Mouse (Mus musculus) MEL (cell line): ENCODE results near the gene Hpca. TPM values are rescaled to one million over a fixed set of nuclear protein-coding genes. Genes with fewer than 3 reads are reported as not detected.

Source experiments
- DNase-seq: peaks from one replicate; pipeline ENCODE4 v3.0.0; 2011; ENCODE audit warnings: low read depth, low spot score
- H3K27ac ChIP-seq: 2 replicates; pipeline ENCODE4 v1.5.1; 2012; ENCODE audit warnings: low read depth, mild to moderate bottlenecking, control low read depth, low read length, moderate library complexity; ENCODE audit not compliant: control insufficient read depth
- H3K27me3 ChIP-seq, 2 experiments: fragments of 150-350 bp in 1 of 2; sonication (generic) in 1 of 2; 2 replicates each; pipeline ENCODE4 v1.6.1; 2012; ENCODE audit warnings: low read length in 2 of 2, mild to moderate bottlenecking in 2 of 2, improper control_type of control experiment in 1 of 2, moderate library complexity in 1 of 2; ENCODE audit not compliant: insufficient read depth in 2 of 2, control insufficient read depth in 1 of 2
- H3K36me3 ChIP-seq, 2 experiments: 2 replicates each; pipeline ENCODE4 v1.6.1; 2012 to 2014; ENCODE audit warnings: low read length in 2 of 2, improper control_type of control experiment in 1 of 2, inconsistent platforms in 1 of 2, mild to moderate bottlenecking in 1 of 2; ENCODE audit not compliant: insufficient read depth in 2 of 2, control insufficient read depth in 1 of 2
- H3K4me1 ChIP-seq, 2 experiments: fragments of 150-350 bp in 1 of 2; sonication (generic) in 1 of 2; 2 replicates each; pipeline ENCODE4 v1.6.1; 2012; ENCODE audit warnings: low read length in 2 of 2, improper control_type of control experiment in 1 of 2, mild to moderate bottlenecking in 1 of 2; ENCODE audit not compliant: insufficient read depth in 2 of 2, control insufficient read depth in 1 of 2
- H3K4me3 ChIP-seq, 2 experiments: fragments of 150-350 bp in 1 of 2; sonication (generic) in 1 of 2; 2 replicates each; pipeline ENCODE4 v1.5.1; 2012; ENCODE audit warnings: low read depth in 2 of 2, low read length in 2 of 2, mild to moderate bottlenecking in 2 of 2, moderate library complexity in 2 of 2, control low read depth in 1 of 2, improper control_type of control experiment in 1 of 2; ENCODE audit not compliant: control insufficient read depth in 1 of 2, insufficient read depth in 1 of 2
- H3K79me2 ChIP-seq: 2 replicates; pipeline ENCODE4 v1.6.1; 2012; ENCODE audit warnings: mild to moderate bottlenecking, low read length, moderate library complexity; ENCODE audit not compliant: control insufficient read depth, poor library complexity, insufficient read depth
- H3K9ac ChIP-seq: 2 replicates; pipeline ENCODE4 v1.6.1; 2012; ENCODE audit warnings: low read depth, mild to moderate bottlenecking, control low read depth, low read length, moderate library complexity; ENCODE audit not compliant: control insufficient read depth, poor library complexity, severe bottlenecking
- H3K9me3 ChIP-seq: fragments of 150-350 bp; sonication (generic); replicated peaks from 2 replicates; pipeline ENCODE4 v1.6.1; 2012; ENCODE audit warnings: mild to moderate bottlenecking, low read length, improper control_type of control experiment, moderate library complexity; ENCODE audit not compliant: insufficient read depth
- BHLHE40 ChIP-seq: IDR thresholded peaks from 2 replicates; pipeline ENCODE4 v1.6.1; 2012; ENCODE audit warnings: low read depth, mild to moderate bottlenecking, inconsistent platforms, low read length, improper control_type of control experiment, borderline replicate concordance
- CHD1 ChIP-seq: IDR thresholded peaks from 2 replicates; pipeline ENCODE4 v1.6.1; 2012; ENCODE audit warnings: low read depth, mild to moderate bottlenecking, inconsistent platforms, low read length, improper control_type of control experiment
- CTCF ChIP-seq, 3 experiments: IDR thresholded peaks in 2 of 3; conservative IDR thresholded peaks in 1 of 3; 2 replicates each; pipeline ENCODE4 v1.5.1; 2011 to 2012; ENCODE audit warnings: low read length in 3 of 3, low read depth in 2 of 3, mild to moderate bottlenecking in 2 of 3, improper control_type of control experiment in 1 of 3, inconsistent platforms in 1 of 3, mixed read lengths in 1 of 3, moderate library complexity in 1 of 3; ENCODE audit not compliant: control insufficient read depth in 1 of 3, insufficient read depth in 1 of 3, poor library complexity in 1 of 3, severe bottlenecking in 1 of 3
- E2F4 ChIP-seq: IDR thresholded peaks from 2 replicates; pipeline ENCODE4 v1.6.1; 2011; ENCODE audit warnings: low read depth, low read length, improper control_type of control experiment, borderline replicate concordance
- GABPA ChIP-seq: IDR thresholded peaks from 2 replicates; pipeline ENCODE4 v1.6.1; 2012; ENCODE audit warnings: low read depth, mild to moderate bottlenecking, inconsistent platforms, low read length, improper control_type of control experiment, moderate library complexity
- HCFC1 ChIP-seq: IDR thresholded peaks from 2 replicates; pipeline ENCODE4 v1.6.1; 2012; ENCODE audit warnings: low read depth, mild to moderate bottlenecking, inconsistent platforms, low read length, improper control_type of control experiment, moderate library complexity
- JUND ChIP-seq: IDR thresholded peaks from 2 replicates; pipeline ENCODE4 v1.6.1; 2011; ENCODE audit warnings: low read depth, mild to moderate bottlenecking, improper control_type of control experiment, low read length
- MAFK ChIP-seq: IDR thresholded peaks from 2 replicates; pipeline ENCODE4 v1.6.1; 2011; ENCODE audit warnings: low read depth, mild to moderate bottlenecking, low read length, improper control_type of control experiment, borderline replicate concordance
- MAZ ChIP-seq: IDR thresholded peaks from 2 replicates; pipeline ENCODE4 v1.6.1; 2012; ENCODE audit warnings: low read depth, mild to moderate bottlenecking, inconsistent platforms, low read length, improper control_type of control experiment
- MEF2A ChIP-seq: IDR thresholded peaks from 2 replicates; pipeline ENCODE4 v1.6.1; 2014; ENCODE audit warnings: low read depth, mild to moderate bottlenecking, inconsistent platforms, low read length, improper control_type of control experiment; ENCODE audit not compliant: poor library complexity, insufficient replicate concordance, severe bottlenecking; ENCODE audit errors: extremely low read depth
- MYB ChIP-seq: IDR thresholded peaks from 2 replicates; pipeline ENCODE4 v1.6.1; 2011; ENCODE audit warnings: mild to moderate bottlenecking, low read depth, low read length, improper control_type of control experiment
- MYC ChIP-seq: IDR thresholded peaks from 2 replicates; pipeline ENCODE4 v1.6.1; 2011; ENCODE audit warnings: low read depth, mild to moderate bottlenecking, low read length, improper control_type of control experiment, moderate library complexity
- NELFE ChIP-seq: IDR thresholded peaks from 2 replicates; pipeline ENCODE4 v1.6.1; 2011; ENCODE audit warnings: low read depth, low read length, improper control_type of control experiment
- NRF1 ChIP-seq: IDR thresholded peaks from 2 replicates; pipeline ENCODE4 v1.6.1; 2014; ENCODE audit warnings: low read depth, mild to moderate bottlenecking, inconsistent platforms, low read length, improper control_type of control experiment, moderate library complexity; ENCODE audit not compliant: poor library complexity, insufficient read depth, severe bottlenecking
- POLR2A ChIP-seq, 2 experiments: IDR thresholded peaks; 2 replicates each; pipeline ENCODE4 v1.6.1; 2011 to 2012; ENCODE audit warnings: low read length in 2 of 2, mild to moderate bottlenecking in 2 of 2, control low read depth in 1 of 2, improper control_type of control experiment in 1 of 2, low read depth in 1 of 2, moderate library complexity in 1 of 2; ENCODE audit not compliant: control insufficient read depth in 1 of 2, insufficient read depth in 1 of 2, poor library complexity in 1 of 2
- RAD21 ChIP-seq: IDR thresholded peaks from 2 replicates; pipeline ENCODE4 v1.6.1; 2011; ENCODE audit warnings: mild to moderate bottlenecking, low read depth, low read length, improper control_type of control experiment
- SMC3 ChIP-seq: IDR thresholded peaks from 2 replicates; pipeline ENCODE4 v1.6.1; 2011; ENCODE audit warnings: low read depth, low read length, improper control_type of control experiment
- TCF12 ChIP-seq: IDR thresholded peaks from 2 replicates; pipeline ENCODE4 v1.6.1; 2014; ENCODE audit warnings: low read depth, mild to moderate bottlenecking, inconsistent platforms, low read length, improper control_type of control experiment, moderate library complexity
- USF1 ChIP-seq: IDR thresholded peaks from 2 replicates; pipeline ENCODE4 v1.6.1; 2014; ENCODE audit warnings: low read depth, mild to moderate bottlenecking, inconsistent platforms, low read length, improper control_type of control experiment, moderate library complexity
- ZC3H11A ChIP-seq: IDR thresholded peaks from 2 replicates; pipeline ENCODE4 v1.6.1; 2012; ENCODE audit warnings: low read depth, mild to moderate bottlenecking, inconsistent platforms, low read length, improper control_type of control experiment
- ZMIZ1 ChIP-seq: IDR thresholded peaks from 2 replicates; pipeline ENCODE4 v1.6.1; 2012; ENCODE audit warnings: low read depth, mild to moderate bottlenecking, inconsistent platforms, low read length, improper control_type of control experiment, moderate library complexity
- polyA plus RNA-seq, 2 experiments: library from polyadenylated mRNA; stranded (reverse) in 1 of 2; unstranded in 1 of 2; fragments of >175 nt in 1 of 2; fragments of >200 nt in 1 of 2; gene quantifications; 2 replicates each; pipeline versions ENCODE4 v1.2.1 to v1.2.4; 2012; ENCODE audit warnings: low replicate concordance in 2 of 2, low read depth in 1 of 2; ENCODE audit not compliant: insufficient read length in 2 of 2, insufficient read depth in 1 of 2, missing spikeins in 1 of 2
- total RNA-seq: library from RNA; depleted of rRNA; stranded (reverse); fragments of 300-350 nt; gene quantifications from 2 replicates; pipeline ENCODE4 v1.2.3, GENCODE M21; 2012

Hpca gene
- total and polyA plus RNA-seq, 3 experiments, result 0.39 to 1.1 TPM; not detected in 1

GRCm38 (mm10) chr4:129124652-129125146, 2.9 kb upstream of the Hpca start:
- 0 out of 4 replicates have a peak, but pooled peaks cover 0 to under 1% of the 10 kb centered on the region in 2 experiments for H3K27me3 ChIP-seq
- no peak for DNase-seq

GRCm38 (mm10) chr4:129122719-129123118, 883 bp upstream of the Hpca start:
- DNase-seq, result no peak
- no peak for TF ChIP-seq RAD21
- no peak for TF ChIP-seq MAFK
- no peak for TF ChIP-seq E2F4
- TF ChIP-seq NRF1, result no peak
- TF ChIP-seq USF1, result no peak
- no peak for TF ChIP-seq SMC3
- no peak for TF ChIP-seq GABPA
- no peak for TF ChIP-seq MEF2A
- TF ChIP-seq CTCF (IDR thresholded peaks at IDR 0.05 in 2 of 3, conservative IDR thresholded peaks at IDR 0.05 in 1 of 3; ENCODE audit: control insufficient read depth in 1 of 3, insufficient read depth in 1 of 3, low read depth in 2 of 3, low read length in 3 of 3, poor library complexity in 1 of 3, severe bottlenecking in 1 of 3), result no peak
- TF ChIP-seq HCFC1, result no peak
- no peak for TF ChIP-seq TCF12
- no peak for TF ChIP-seq CHD1
- TF ChIP-seq MAZ, result no peak
- peaks cover 0 to 10% of the 10 kb centered on the region in 2 experiments; a peak in 2 of 4 replicates for H3K4me1 ChIP-seq
- H3K36me3 ChIP-seq, result peaks cover 0 to 3% of the 10 kb centered on the region in 2 experiments; a peak in 1 of 4 replicates
- no peaks in the 10 kb centered on the region; the same call in 1 of the 2 replicates for H3K79me2 ChIP-seq
- no peak overlapping the region for H3K9ac ChIP-seq
- no peaks in the 10 kb centered on the region for H3K9me3 ChIP-seq
- H3K27ac ChIP-seq, result no peak overlapping the region
- no peak overlapping the region for H3K4me3 ChIP-seq
- 0 out of 4 replicates have a peak, but pooled peaks cover 0 to 1% of the 10 kb centered on the region in 2 experiments for H3K27me3 ChIP-seq

More at GRCm38 (mm10) chr4:129124652-129125146, 2.9 kb upstream of the Hpca start:
- TF ChIP-seq MYB, result no peak
- TF ChIP-seq POLR2A (IDR thresholded peaks at IDR 0.05; ENCODE audit: control insufficient read depth in 1 of 2, insufficient read depth in 1 of 2, low read depth in 1 of 2, low read length in 2 of 2, poor library complexity in 1 of 2), result no peak
- TF ChIP-seq ZC3H11A, result no peak
- no peak for TF ChIP-seq MYC
- TF ChIP-seq BHLHE40, result no peak
- no peak for TF ChIP-seq JUND
- no peak for TF ChIP-seq ZMIZ1
- no peak for TF ChIP-seq RAD21
- TF ChIP-seq NELFE, result no peak
- Histone ChIP-seq H3K9ac (no peak overlapping the region), H3K79me2 (no peaks in the 10 kb centered on the region; the same call in 1 of the 2 replicates), H3K9me3 (no peaks in the 10 kb centered on the region), H3K4me1 (peaks cover 5 to 17% of the 10 kb centered on the region in 2 experiments; a peak in 3 of 4 replicates), H3K27ac (no peak overlapping the region), H3K4me3 (no peak overlapping the region), H3K36me3 (peaks cover 0 to 3% of the 10 kb centered on the region in 2 experiments; a peak in 1 of 4 replicates)
